ENCODE assay signal across 24 mouse cellular contexts in the genomic region with DNA sequence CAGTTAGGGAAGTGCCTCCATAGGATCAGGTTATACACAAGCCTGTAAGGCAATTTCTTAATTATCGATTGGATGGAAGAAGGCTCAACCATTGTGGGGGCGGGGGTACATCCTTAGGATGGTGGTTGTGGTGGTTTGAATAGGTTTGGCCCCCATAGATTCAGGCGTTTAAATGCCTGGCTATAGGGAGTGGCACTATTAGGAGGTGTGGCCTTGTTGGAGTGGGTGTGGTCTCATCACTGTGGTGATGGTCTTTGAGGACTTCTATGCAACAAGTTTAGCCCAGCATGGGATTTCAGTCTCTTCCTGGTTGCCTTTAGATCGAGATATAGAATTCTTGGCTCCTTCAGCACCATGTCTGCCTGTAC.
"Had no signal": no experiment of that assay in that cellular context is flagged by ENCODE, and none has a peak within 500 bp of the region (broad histone marks: within the 10 kb centered on the region; RNA-seq: fewer than 3 reads in every experiment).

No protein-coding gene starts in this region.

- H3K4me3 ChIP-seq: layer of hippocampus, adult 2 months; limb, embryonic 13.5 days; liver, embryonic 12.5 days; liver, embryonic 15.5 days; lung, embryonic 15.5 days; midbrain, embryonic 10.5 days; midbrain, embryonic 13.5 days; myocyte; neural tube, embryonic 13.5 days; stomach, embryonic 15.5 days had no signal

- H3K4me2 ChIP-seq: limb, embryonic 13.5 days; liver, embryonic 12.5 days; liver, embryonic 15.5 days; lung, embryonic 15.5 days; midbrain, embryonic 13.5 days; neural tube, embryonic 13.5 days; stomach, embryonic 15.5 days had no signal

- H3K27ac ChIP-seq: layer of hippocampus, adult 2 months; limb, embryonic 13.5 days; liver, embryonic 12.5 days; liver, embryonic 15.5 days; lung, embryonic 15.5 days; midbrain, embryonic 10.5 days; midbrain, embryonic 13.5 days; neural tube, embryonic 13.5 days; stomach, embryonic 15.5 days had no signal

- DNase-seq: kidney, adult 11 months; kidney, adult 8-10 months; kidney, postnatal 14 days; layer of hippocampus, adult 9-11 months; liver; lung, adult 18-20 months; lung, postnatal 10 days; lung, postnatal 36 days; retina, postnatal 1 day; right cerebral cortex, postnatal 25 days; spleen, adult 18-20 months; thymus, postnatal 25 days had no signal

- H3K9me3 ChIP-seq: limb, embryonic 13.5 days; liver, embryonic 12.5 days; liver, embryonic 15.5 days; lung, embryonic 15.5 days; midbrain, embryonic 10.5 days; midbrain, embryonic 13.5 days; neural tube, embryonic 13.5 days; stomach, embryonic 15.5 days had no signal

- ATAC-seq: liver, embryonic 12.5 days; midbrain, embryonic 16.5 days had no signal

- H3K36me3 ChIP-seq: limb, embryonic 13.5 days; liver, embryonic 12.5 days; liver, embryonic 15.5 days; lung, embryonic 15.5 days; midbrain, embryonic 10.5 days; midbrain, embryonic 13.5 days; neural tube, embryonic 13.5 days; stomach, embryonic 15.5 days had no signal

- H3K9ac ChIP-seq: limb, embryonic 13.5 days; liver, embryonic 12.5 days; liver, embryonic 15.5 days; lung, embryonic 15.5 days; midbrain, embryonic 13.5 days; neural tube, embryonic 13.5 days; stomach, embryonic 15.5 days had no signal

- H3K27me3 ChIP-seq: liver, embryonic 12.5 days; liver, embryonic 15.5 days; lung, embryonic 15.5 days; megakaryocyte, embryonic 14.5 days; midbrain, embryonic 13.5 days; stomach, embryonic 15.5 days had no signal

- H3K4me1 ChIP-seq: liver, embryonic 12.5 days; liver, embryonic 15.5 days; lung, embryonic 15.5 days; megakaryocyte, embryonic 14.5 days; stomach, embryonic 15.5 days had no signal
